Mouse (Mus musculus): Measurements from ENCODE around the gene Gm10256.
"Not testable (repeated sequence)": the region's sequence is repeated elsewhere in the genome, so short reads cannot be mapped to it uniquely, and the experiment has no call there.

The Gm10256 gene

GRCm38 (mm10) chrY:2830380-2830779 is at the start of gene Gm10256, which contains the start of gene Rbmy:
TSS of gene Gm10256 (plus strand) at chrY:2830699.
TSS of gene Rbmy (plus strand) at chrY:2830680.
- not testable (repeated sequence) for DNase-seq

GRCm38 (mm10) chrY:2796105-2796504 is 34.4 kb upstream of the Gm10256 start, which contains the start of gene Gm4064:
TSS of gene Gm4064 (minus strand) at chrY:2796205.
- DNase-seq, result not testable (repeated sequence)

- not testable (repeated sequence) for DNase-seq
Observed at GRCm38 (mm10) chrY:2900689-2901088, 70.2 kb downstream of the Gm10256 start, which contains the start of gene Gm10352. TSS of gene Gm10352 (plus strand) at chrY:2900989.

Measured in cerebellum, adult 18-20 months (tissue).